Mouse (Mus musculus): Measurements from ENCODE around the gene Crtac1. TPM values are rescaled to one million over a fixed set of nuclear protein-coding genes. Genes with fewer than 3 reads are reported as not detected.

Crtac1 gene
- total and polyA plus RNA-seq, 3 experiments = not detected

- Histone ChIP-seq H3K27me3 (replicated peaks) (peaks cover 91% of the 10 kb centered on the region), H3K27ac (ENCODE audit: insufficient read depth, low read depth) (no peak overlapping the region), H3K79me2 (replicated peaks; ENCODE audit: control insufficient read depth, extremely low read depth, insufficient read depth, poor library complexity, severe bottlenecking) (no peaks in the 10 kb centered on the region), H3K36me3 (replicated peaks in 1 of 2; ENCODE audit: control insufficient read depth in 1 of 2, insufficient read depth in 1 of 2, low read length in 1 of 2) (no peaks in the 10 kb centered on the region), H3K4me2 (ENCODE audit: insufficient read depth, low read depth, poor library complexity, severe bottlenecking) (no peak overlapping the region), H3K4me3 (replicated peaks in 1 of 3; ENCODE audit: low read depth in 2 of 3, low read length in 2 of 3, poor library complexity in 1 of 3) (no peak overlapping the region), H3K9ac (ENCODE audit: insufficient read depth, low read depth) (no peak overlapping the region), H3K4me1 (ENCODE audit: control insufficient read depth in 1 of 2, insufficient read depth in 2 of 2) (no peaks in the 10 kb centered on the region), H3K9me3 (replicated peaks; ENCODE audit: low read length) (no peaks in the 10 kb centered on the region)
- TF ChIP-seq USF2 (conservative IDR thresholded peaks at IDR 0.05; ENCODE audit: low read depth, low read length) = no peak
- TF ChIP-seq IRF4 (IDR thresholded peaks at IDR 0.05; ENCODE audit: low read depth, low read length) = no peak
- no peak for TF ChIP-seq RAD21 (IDR thresholded peaks at IDR 0.05; ENCODE audit: low read depth, low read length)
- dilution Hi-C loops (cut with MboI; ENCODE audit: extremely low pct_ligation_motif_present, extremely low pct_unique_long_range_greater_than_20kb, low sequenced_read_pairs) = no loop called here
- no peak for DNase-seq (ENCODE audit: extremely low read depth)
- in situ Hi-C loops (cut with MboI; ENCODE audit: low pct_ligation_motif_present, low pct_unique_long_range_greater_than_20kb, low sequenced_read_pairs) = no loop called here
These were observed 140.5 kb downstream of the Crtac1 start for GRCm38 (mm10) chr19:42290954-42291661.

- H3K4me2 ChIP-seq (ENCODE audit: insufficient read depth, low read depth, poor library complexity, severe bottlenecking) = no peak overlapping the region
- dilution Hi-C loops (cut with MboI; ENCODE audit: extremely low pct_ligation_motif_present, extremely low pct_unique_long_range_greater_than_20kb, low sequenced_read_pairs) (no loop called here), in situ Hi-C loops (cut with MboI; ENCODE audit: low pct_ligation_motif_present, low pct_unique_long_range_greater_than_20kb, low sequenced_read_pairs) (no loop called here)
- no peak overlapping the region for H3K4me3 ChIP-seq (replicated peaks in 1 of 3; ENCODE audit: low read depth in 2 of 3, low read length in 2 of 3, poor library complexity in 1 of 3)
- no peaks in the 10 kb centered on the region for H3K4me1 ChIP-seq (ENCODE audit: control insufficient read depth in 1 of 2, insufficient read depth in 2 of 2)
- no peaks in the 10 kb centered on the region for H3K9me3 ChIP-seq (replicated peaks; ENCODE audit: low read length)
- no peak for DNase-seq (ENCODE audit: extremely low read depth)
- H3K27ac ChIP-seq (ENCODE audit: insufficient read depth, low read depth) = no peak overlapping the region
- TF ChIP-seq ZKSCAN1 (IDR thresholded peaks at IDR 0.05; ENCODE audit: borderline replicate concordance, low read depth, low read length) (no peak), MAZ (IDR thresholded peaks at IDR 0.05; ENCODE audit: low read depth, low read length) (no peak), CTCF (conservative IDR thresholded peaks at IDR 0.05 in 1 of 2, IDR thresholded peaks at IDR 0.05 in 1 of 2; ENCODE audit: low read depth in 2 of 2, low read length in 2 of 2) (no peak)
- H3K27me3 ChIP-seq (replicated peaks) = peaks cover 87% of the 10 kb centered on the region
- no peaks in the 10 kb centered on the region for H3K36me3 ChIP-seq (replicated peaks in 1 of 2; ENCODE audit: control insufficient read depth in 1 of 2, insufficient read depth in 1 of 2, low read length in 1 of 2)
- no peak overlapping the region for H3K9ac ChIP-seq (ENCODE audit: insufficient read depth, low read depth)
- H3K79me2 ChIP-seq (replicated peaks; ENCODE audit: control insufficient read depth, extremely low read depth, insufficient read depth, poor library complexity, severe bottlenecking) = no peaks in the 10 kb centered on the region
These were observed 143.2 kb downstream of the Crtac1 start for GRCm38 (mm10) chr19:42288361-42288760.

GRCm38 (mm10) chr19:42284178-42284577 is 147.4 kb downstream of the Crtac1 start:
- Histone ChIP-seq H3K4me3 (replicated peaks in 1 of 3; ENCODE audit: low read depth in 2 of 3, low read length in 2 of 3, poor library complexity in 1 of 3) (no peak overlapping the region), H3K9me3 (replicated peaks; ENCODE audit: low read length) (no peaks in the 10 kb centered on the region), H3K79me2 (replicated peaks; ENCODE audit: control insufficient read depth, extremely low read depth, insufficient read depth, poor library complexity, severe bottlenecking) (no peaks in the 10 kb centered on the region), H3K4me1 (ENCODE audit: control insufficient read depth in 1 of 2, insufficient read depth in 2 of 2) (no peaks in the 10 kb centered on the region), H3K9ac (ENCODE audit: insufficient read depth, low read depth) (no peak overlapping the region), H3K27ac (ENCODE audit: insufficient read depth, low read depth) (no peak overlapping the region), H3K4me2 (ENCODE audit: insufficient read depth, low read depth, poor library complexity, severe bottlenecking) (no peak overlapping the region), H3K27me3 (replicated peaks) (peaks cover 79% of the 10 kb centered on the region), H3K36me3 (replicated peaks in 1 of 2; ENCODE audit: control insufficient read depth in 1 of 2, insufficient read depth in 1 of 2, low read length in 1 of 2) (no peaks in the 10 kb centered on the region)
- no peak for DNase-seq (ENCODE audit: extremely low read depth)
- dilution Hi-C loops (cut with MboI; ENCODE audit: extremely low pct_ligation_motif_present, extremely low pct_unique_long_range_greater_than_20kb, low sequenced_read_pairs) = no loop called here
- no peak for TF ChIP-seq POLR2A (IDR thresholded peaks at IDR 0.05; ENCODE audit: low read depth, low read length)
- TF ChIP-seq BHLHE40 (IDR thresholded peaks at IDR 0.05; ENCODE audit: low read depth, low read length) = no peak
- no peak for TF ChIP-seq ZNF384 (IDR thresholded peaks at IDR 0.05; ENCODE audit: low read depth, low read length)
- in situ Hi-C loops (cut with MboI; ENCODE audit: low pct_ligation_motif_present, low pct_unique_long_range_greater_than_20kb, low sequenced_read_pairs) = no loop called here

Data from CH12.LX (cell line).